Mouse (Mus musculus) liver, adult 2 months (tissue): Measurements from ENCODE around the gene Vrk1. TPM values are rescaled to one million over a fixed set of nuclear protein-coding genes. Genes with fewer than 3 reads are reported as not detected.

ENCODE experiments used
- DNase-seq: peaks from one replicate; pipeline ENCODE4 v3.0.0-alpha.2; 2011; ENCODE audit warnings: low read depth, low spot score; ENCODE audit errors: extremely low read depth
- H3K27ac ChIP-seq: fragments of 200-500 bp; replicated peaks from 2 replicates; pipeline ENCODE4 v1.5.1; 2012; ENCODE audit warnings: low read depth, mild to moderate bottlenecking, control low read depth, inconsistent platforms, low read length; ENCODE audit not compliant: insufficient read depth
- H3K27me3 ChIP-seq: fragments of 200-500 bp; 2 replicates; pipeline ENCODE4 v1.6.1; 2012; ENCODE audit warnings: mild to moderate bottlenecking, moderate library complexity, low read length, inconsistent platforms; ENCODE audit not compliant: control insufficient read depth, insufficient read depth
- H3K36me3 ChIP-seq: fragments of 200-500 bp; 2 replicates; pipeline ENCODE4 v1.6.1; 2012; ENCODE audit warnings: low read length, inconsistent platforms; ENCODE audit not compliant: control insufficient read depth, insufficient read depth
- H3K4me1 ChIP-seq: fragments of 200-500 bp; 2 replicates; pipeline ENCODE4 v1.6.1; 2011; ENCODE audit warnings: low read length; ENCODE audit not compliant: control insufficient read depth, insufficient read depth
- H3K4me3 ChIP-seq: fragments of 200-500 bp; 2 replicates; pipeline ENCODE4 v1.5.1; 2011; ENCODE audit warnings: low read depth, mild to moderate bottlenecking, control low read depth, low read length, moderate library complexity; ENCODE audit not compliant: insufficient read depth
- H3K79me2 ChIP-seq: fragments of 200-500 bp; 2 replicates; pipeline ENCODE4 v1.6.1; 2012; ENCODE audit warnings: inconsistent platforms, mild to moderate bottlenecking, low read length, moderate library complexity; ENCODE audit not compliant: control insufficient read depth, insufficient read depth
- H3K9ac ChIP-seq: fragments of 200-500 bp; 2 replicates; pipeline ENCODE4 v1.6.1; 2012; ENCODE audit warnings: low read depth, mild to moderate bottlenecking, control low read depth, inconsistent platforms, low read length
- CTCF ChIP-seq: fragments of 200-500 bp; IDR thresholded peaks from 2 replicates; pipeline ENCODE4 v1.5.1; 2011; ENCODE audit warnings: low read depth, low read length, control low read depth
- POLR2A ChIP-seq: fragments of 200-500 bp; IDR thresholded peaks from 2 replicates; pipeline ENCODE4 v1.6.1; 2011; ENCODE audit warnings: low read length, control low read depth; ENCODE audit not compliant: insufficient read depth; ENCODE audit errors: extremely low read depth
- WGBS: fragments of 180-500 bp; shearing (Covaris S2); methylation state at CpG from one replicate; pipeline ENCODE4 v1.1.7; 2018; 5-methylcytosine and 5-hydroxymethylcytosine counted together
- polyA plus RNA-seq: library from polyadenylated mRNA; depleted of rRNA; stranded (reverse); fragments of >200 nt; gene quantifications from 2 replicates; pipeline ENCODE4 v1.2.3, GENCODE M21; 2012
- total RNA-seq: library from RNA; depleted of rRNA; stranded (reverse); fragments of >200 nt; gene quantifications from 2 replicates; pipeline ENCODE4 v1.2.3, GENCODE M21; 2014

The Vrk1 gene
- total and polyA plus RNA-seq, 2 experiments = 1.8 to 6.3 TPM

- no peaks in the 10 kb centered on the region for H3K27me3 ChIP-seq
- no peaks in the 10 kb centered on the region for H3K36me3 ChIP-seq
- H3K27ac ChIP-seq = no peak overlapping the region
- peaks cover 2% of the 10 kb centered on the region; the same call in 1 of the 2 replicates for H3K79me2 ChIP-seq
- no peak for DNase-seq
- no peak for TF ChIP-seq POLR2A
- no peak for TF ChIP-seq CTCF
- no peak overlapping the region for H3K4me3 ChIP-seq
- WGBS = 90% methylated on average over 7 of the region's 7 CpGs
- no peaks in the 10 kb centered on the region for H3K4me1 ChIP-seq
- no peak overlapping the region for H3K9ac ChIP-seq
These were observed 20.8 kb downstream of the Vrk1 start for GRCm38 (mm10) chr12:106030796-106031195.

- no peaks in the 10 kb centered on the region for H3K27me3 ChIP-seq
- no peak for DNase-seq
- no peak overlapping the region for H3K9ac ChIP-seq
- H3K4me1 ChIP-seq = no peaks in the 10 kb centered on the region
- H3K4me3 ChIP-seq = no peak overlapping the region
- H3K36me3 ChIP-seq = no peaks in the 10 kb centered on the region
- peaks cover 2% of the 10 kb centered on the region; the same call in 1 of the 2 replicates for H3K79me2 ChIP-seq
- TF ChIP-seq POLR2A (no peak), CTCF (no peak)
- WGBS = 83% methylated on average over 9 of the region's 9 CpGs
- no peak overlapping the region for H3K27ac ChIP-seq
These were observed 21.9 kb downstream of the Vrk1 start for GRCm38 (mm10) chr12:106031916-106032315.

- Histone ChIP-seq H3K27ac (no peak overlapping the region), H3K27me3 (no peaks in the 10 kb centered on the region), H3K4me3 (no peak overlapping the region), H3K36me3 (no peaks in the 10 kb centered on the region), H3K4me1 (no peaks in the 10 kb centered on the region), H3K9ac (no peak overlapping the region), H3K79me2 (peaks cover 2% of the 10 kb centered on the region; the same call in 1 of the 2 replicates)
- TF ChIP-seq CTCF = no peak
- TF ChIP-seq POLR2A = no peak
- no peak for DNase-seq
- 92% methylated on average over 12 of the region's 12 CpGs for WGBS
These were observed 22.3 kb downstream of the Vrk1 start for GRCm38 (mm10) chr12:106032361-106032760.

- DNase-seq = no peak
- 89% methylated on average over 7 of the region's 7 CpGs for WGBS
These were observed 24.2 kb downstream of the Vrk1 start for GRCm38 (mm10) chr12:106034267-106034666.

GRCm38 (mm10) chr12:106034761-106035160 is 24.7 kb downstream of the Vrk1 start:
- H3K4me1 ChIP-seq = no peaks in the 10 kb centered on the region
- 0 out of 2 replicates have a peak, but pooled peaks cover 3% of the 10 kb centered on the region for H3K36me3 ChIP-seq
- no peaks in the 10 kb centered on the region for H3K27me3 ChIP-seq
- no peak overlapping the region for H3K27ac ChIP-seq
- H3K9ac ChIP-seq = no peak overlapping the region
- 89% methylated on average over 9 of the region's 9 CpGs for WGBS
- H3K79me2 ChIP-seq = peaks cover 2% of the 10 kb centered on the region; the same call in 1 of the 2 replicates
- TF ChIP-seq POLR2A (no peak), CTCF (no peak)
- DNase-seq = no peak
- H3K4me3 ChIP-seq = no peak overlapping the region

More at GRCm38 (mm10) chr12:106034267-106034666, 24.2 kb downstream of the Vrk1 start:
- Histone ChIP-seq H3K4me1 (no peaks in the 10 kb centered on the region), H3K79me2 (peaks cover 2% of the 10 kb centered on the region; the same call in 1 of the 2 replicates), H3K27ac (no peak overlapping the region), H3K36me3 (0 out of 2 replicates have a peak, but pooled peaks cover 3% of the 10 kb centered on the region), H3K9ac (no peak overlapping the region), H3K27me3 (no peaks in the 10 kb centered on the region), H3K4me3 (no peak overlapping the region)
- TF ChIP-seq POLR2A = no peak
- TF ChIP-seq CTCF = no peak

- Histone ChIP-seq H3K36me3 (peaks cover 5% of the 10 kb centered on the region; the same call in 1 of the 2 replicates), H3K79me2 (no peaks in the 10 kb centered on the region), H3K4me3 (no peak overlapping the region), H3K9ac (no peak overlapping the region), H3K27ac (no peak overlapping the region), H3K4me1 (no peaks in the 10 kb centered on the region), H3K27me3 (no peaks in the 10 kb centered on the region)
- no peak for DNase-seq
- 97% methylated on average over 7 of the region's 7 CpGs for WGBS
- TF ChIP-seq CTCF = no peak
- no peak for TF ChIP-seq POLR2A
These were observed 30.2 kb downstream of the Vrk1 start for GRCm38 (mm10) chr12:106040259-106040658.
